Mouse (Mus musculus) CH12.LX (cell line): ENCODE data around the gene Prelid1. TPM values are rescaled to one million over a fixed set of nuclear protein-coding genes. Genes with fewer than 3 reads are reported as not detected.

ENCODE experiments used
- DNase-seq: peaks from one replicate; pipeline ENCODE4 v3.0.0-alpha.2; 2013; ENCODE audit errors: extremely low read depth
- H3K27ac ChIP-seq: 2 replicates; pipeline ENCODE4 v1.5.1; 2012; ENCODE audit warnings: low read depth, mild to moderate bottlenecking, control low read depth, moderate library complexity; ENCODE audit not compliant: insufficient read depth
- H3K27me3 ChIP-seq: replicated peaks from 2 replicates; pipeline ENCODE3; 2012; ENCODE audit warnings: inconsistent platforms
- H3K36me3 ChIP-seq, 2 experiments: replicated peaks in 1 of 2; 2 replicates each; pipeline versions ENCODE3 to v1.6.1; 2012; ENCODE audit warnings: inconsistent platforms in 1 of 2, low read length in 1 of 2, mild to moderate bottlenecking in 1 of 2, mixed read lengths in 1 of 2, moderate library complexity in 1 of 2; ENCODE audit not compliant: control insufficient read depth in 1 of 2, insufficient read depth in 1 of 2
- H3K4me1 ChIP-seq, 2 experiments: 2 replicates each; pipeline ENCODE4 v1.6.1; 2012; ENCODE audit warnings: inconsistent platforms in 1 of 2, moderate library complexity in 1 of 2; ENCODE audit not compliant: insufficient read depth in 2 of 2, control insufficient read depth in 1 of 2
- H3K4me2 ChIP-seq: 2 replicates; pipeline ENCODE4 v1.6.1; 2012; ENCODE audit warnings: low read depth, mild to moderate bottlenecking, control low read depth; ENCODE audit not compliant: poor library complexity, insufficient read depth, severe bottlenecking
- H3K4me3 ChIP-seq, 3 experiments: fragments of 150-350 bp in 1 of 3; sonication (generic) in 1 of 3; replicated peaks in 1 of 3; 2 replicates each; pipeline versions ENCODE3 to v1.5.1; 2011 to 2012; ENCODE audit warnings: low read depth in 2 of 3, low read length in 2 of 3, mild to moderate bottlenecking in 2 of 3, moderate library complexity in 2 of 3, control low read depth in 1 of 3, improper control_type of control experiment in 1 of 3, inconsistent platforms in 1 of 3, mixed read lengths in 1 of 3; ENCODE audit not compliant: poor library complexity in 1 of 3
- H3K79me2 ChIP-seq: replicated peaks from 2 replicates; pipeline ENCODE4 v1.6.1; 2012; ENCODE audit warnings: mild to moderate bottlenecking, moderate library complexity; ENCODE audit not compliant: control insufficient read depth, poor library complexity, insufficient read depth, severe bottlenecking; ENCODE audit errors: extremely low read depth
- H3K9ac ChIP-seq: 2 replicates; pipeline ENCODE4 v1.6.1; 2012; ENCODE audit warnings: low read depth, mild to moderate bottlenecking, control low read depth, moderate library complexity; ENCODE audit not compliant: insufficient read depth
- H3K9me3 ChIP-seq: replicated peaks from 2 replicates; pipeline ENCODE3; 2012; ENCODE audit warnings: low read length, inconsistent platforms, mixed read lengths
- BHLHE40 ChIP-seq: IDR thresholded peaks from 2 replicates; pipeline ENCODE4 v1.6.1; 2011; ENCODE audit warnings: mild to moderate bottlenecking, low read depth, low read length, improper control_type of control experiment
- CHD1 ChIP-seq: IDR thresholded peaks from 2 replicates; pipeline ENCODE4 v1.6.1; 2012; ENCODE audit warnings: low read depth, low read length, improper control_type of control experiment, inconsistent platforms
- CTCF ChIP-seq, 2 experiments: IDR thresholded peaks in 1 of 2; conservative IDR thresholded peaks in 1 of 2; 2 replicates each; pipeline ENCODE4 v1.5.1; 2011 to 2012; ENCODE audit warnings: low read depth in 2 of 2, low read length in 2 of 2, improper control_type of control experiment in 1 of 2, inconsistent platforms in 1 of 2, mild to moderate bottlenecking in 1 of 2, moderate library complexity in 1 of 2
- E2F4 ChIP-seq: IDR thresholded peaks from 2 replicates; pipeline ENCODE4 v1.6.1; 2011; ENCODE audit warnings: low read depth, low read length, improper control_type of control experiment; ENCODE audit not compliant: insufficient replicate concordance
- IRF4 ChIP-seq: IDR thresholded peaks from 2 replicates; pipeline ENCODE4 v1.6.1; 2014; ENCODE audit warnings: low read depth, mild to moderate bottlenecking, inconsistent platforms, low read length, improper control_type of control experiment
- JUND ChIP-seq: conservative IDR thresholded peaks from 2 replicates; pipeline ENCODE4 v1.6.1; 2011; ENCODE audit warnings: low read depth, low read length, improper control_type of control experiment
- MXI1 ChIP-seq: IDR thresholded peaks from 2 replicates; pipeline ENCODE4 v1.6.1; 2011; ENCODE audit warnings: mild to moderate bottlenecking, low read depth, low read length, improper control_type of control experiment
- MYC ChIP-seq: IDR thresholded peaks from 2 replicates; pipeline ENCODE4 v1.6.1; 2011; ENCODE audit warnings: low read depth, mild to moderate bottlenecking, improper control_type of control experiment, low read length
- NELFE ChIP-seq: IDR thresholded peaks from 2 replicates; pipeline ENCODE4 v1.6.1; 2011; ENCODE audit warnings: low read depth, low read length, improper control_type of control experiment
- RCOR1 ChIP-seq: conservative IDR thresholded peaks from 2 replicates; pipeline ENCODE4 v1.6.1; 2012; ENCODE audit warnings: low read depth, mild to moderate bottlenecking, inconsistent platforms, low read length, improper control_type of control experiment
- SMC3 ChIP-seq: IDR thresholded peaks from 2 replicates; pipeline ENCODE4 v1.6.1; 2011; ENCODE audit warnings: low read depth, low read length, improper control_type of control experiment
- TBP ChIP-seq: conservative IDR thresholded peaks from 2 replicates; pipeline ENCODE4 v1.6.1; 2011; ENCODE audit warnings: low read depth, low read length, improper control_type of control experiment
- TCF12 ChIP-seq: IDR thresholded peaks from 2 replicates; pipeline ENCODE4 v1.6.1; 2014; ENCODE audit warnings: low read depth, mild to moderate bottlenecking, inconsistent platforms, low read length, improper control_type of control experiment
- USF1 ChIP-seq: IDR thresholded peaks from 2 replicates; pipeline ENCODE4 v1.6.1; 2014; ENCODE audit warnings: low read depth, mild to moderate bottlenecking, inconsistent platforms, low read length, improper control_type of control experiment
- USF2 ChIP-seq: conservative IDR thresholded peaks from 2 replicates; pipeline ENCODE4 v1.6.1; 2011; ENCODE audit warnings: low read depth, low read length, improper control_type of control experiment
- ZNF384 ChIP-seq: IDR thresholded peaks from 2 replicates; pipeline ENCODE4 v1.6.1; 2012; ENCODE audit warnings: low read depth, low read length, improper control_type of control experiment, inconsistent platforms
- dilution Hi-C: fragments of 300-500 bp; cut with MboI; formaldehyde crosslinking; loops from 2 replicates; pipeline ENCODE4 v1.14.3; 2020; ENCODE audit warnings: low sequenced_read_pairs; ENCODE audit not compliant: extremely low pct_unique_long_range_greater_than_20kb, extremely low pct_ligation_motif_present
- in situ Hi-C: fragments of 300-500 bp; cut with MboI; formaldehyde crosslinking; loops from 3 replicates; pipeline ENCODE4 v1.14.3; 2019; ENCODE audit warnings: low sequenced_read_pairs, low pct_ligation_motif_present, low pct_unique_long_range_greater_than_20kb, mixed read lengths
- polyA plus RNA-seq: library from polyadenylated mRNA; unstranded; fragments of >175 nt; gene quantifications from 2 replicates; pipeline ENCODE4 v1.2.1, GENCODE M21; 2012; ENCODE audit warnings: low read depth; ENCODE audit not compliant: insufficient read length
- total RNA-seq, 2 experiments: library from RNA; depleted of rRNA; stranded (reverse); fragments of 300-350 nt in 1 of 2; fragments of >200 nt in 1 of 2; gene quantifications; 2 replicates each; pipeline ENCODE4 v1.2.3; 2012 to 2014

The Prelid1 gene
- total and polyA plus RNA-seq, 3 experiments: 205 to 435 (median 302) TPM

- peaks cover 0 to 1% of the 10 kb centered on the region in 2 experiments for H3K36me3 ChIP-seq
- no peaks in the 10 kb centered on the region for H3K9me3 ChIP-seq
- TF ChIP-seq E2F4: no peak
- no peak for TF ChIP-seq TCF12
- TF ChIP-seq USF1: no peak
- no peak for TF ChIP-seq JUND
- TF ChIP-seq TBP: no peak
- TF ChIP-seq, all 38 proteins: peak for 0
- H3K27me3 ChIP-seq: no peaks in the 10 kb centered on the region
- H3K4me1 ChIP-seq: peaks cover 7 to 13% of the 10 kb centered on the region in 2 experiments
- no peak overlapping the region for H3K4me3 ChIP-seq
- in situ Hi-C loops (no loop called here), dilution Hi-C loops (no loop called here)
- no peak for DNase-seq
- H3K4me2 ChIP-seq: no peak overlapping the region
- no peak overlapping the region for H3K27ac ChIP-seq
- H3K9ac ChIP-seq: no peak overlapping the region
- no peaks in the 10 kb centered on the region for H3K79me2 ChIP-seq
These were observed 17.2 kb downstream of the Prelid1 start for GRCm38 (mm10) chr13:55337341-55337975.

- H3K9me3 ChIP-seq: no peaks in the 10 kb centered on the region
- peak; percentile 70; the same call in 1 of the 2 replicates for TF ChIP-seq MYC
- TF ChIP-seq ZNF384: peak; percentile 27; the same call in 1 of the 2 replicates
- no peak for TF ChIP-seq USF2
- TF ChIP-seq CTCF (conservative IDR thresholded peaks at IDR 0.05 in 1 of 2, IDR thresholded peaks at IDR 0.05 in 1 of 2; ENCODE audit: low read depth in 2 of 2, low read length in 2 of 2): peak in 1 of 2 experiments; percentile 53; a peak in 2 of 4 replicates
- TF ChIP-seq CHD1: no peak
- no peak for TF ChIP-seq IRF4
- TF ChIP-seq SMC3: peak; percentile 6; the same call in 1 of the 2 replicates
- no peak for TF ChIP-seq BHLHE40
- TF ChIP-seq RCOR1: no peak
- no peak for TF ChIP-seq NELFE
- 0 out of 2 replicates have a peak, but pooled peaks have one; percentile 23 for TF ChIP-seq MXI1
- TF ChIP-seq, all 38 proteins: peak for 5
- peaks cover 0 to 9% of the 10 kb centered on the region in 2 experiments for H3K36me3 ChIP-seq
- DNase-seq: no peak
- H3K27ac ChIP-seq: no peak overlapping the region
- no peaks in the 10 kb centered on the region for H3K79me2 ChIP-seq
- H3K4me3 ChIP-seq: no peak overlapping the region
- H3K9ac ChIP-seq: peak overlapping the region; percentile 31; the same call in 1 of the 2 replicates
- in situ Hi-C loops: no loop called here
- dilution Hi-C loops: no loop called here
- H3K4me2 ChIP-seq: 0 out of 2 replicates have a peak overlapping the region, but pooled peaks have one; percentile 17
- no peaks in the 10 kb centered on the region for H3K27me3 ChIP-seq
- H3K4me1 ChIP-seq: peaks cover 8 to 15% of the 10 kb centered on the region in 2 experiments
These were observed 18.1 kb downstream of the Prelid1 start for GRCm38 (mm10) chr13:55338131-55339054.
